In genomic region chr7:6415442-6415787, GRCm38 (mm10) we compare ENCODE assay signal across 17 mouse cellular contexts. TPM values are rescaled to one million over a fixed set of nuclear protein-coding genes. Genes with fewer than 3 reads are reported as not detected.
DNase-seq lines count a peak whose midpoint lies in the region; ATAC-seq and TF ChIP-seq lines count a peak whose summit lies in the region.
"Had no signal": no experiment of that assay in that cellular context is flagged by ENCODE, and none has a peak within 500 bp of the region (broad histone marks: within the 10 kb centered on the region; RNA-seq: fewer than 3 reads in every experiment).

No protein-coding gene starts in this region.

- peak; percentile 23; the same call in 1 of the 2 replicates for ATAC-seq in forebrain, embryonic 12.5 days (ENCODE audit: low FRiP score)
- no peak; the same call in none of the 2 replicates for ATAC-seq in hindbrain, embryonic 14.5 days (ENCODE audit: low FRiP score)
- ATAC-seq in midbrain, embryonic 16.5 days: peak; percentile 56
- ATAC-seq in lung, postnatal 0 days: no peak
- ATAC-seq: activated CD4-positive, CD25-positive, alpha-beta regulatory T cell, adult 4 months had no signal

- H3K27ac ChIP-seq in embryonic facial prominence, embryonic 10.5 days (replicated peaks): no peak overlapping the region
- H3K27ac ChIP-seq in forebrain, embryonic 12.5 days: no peak overlapping the region
- H3K27ac ChIP-seq in hindbrain, embryonic 14.5 days: no peak overlapping the region
- 0 out of 2 replicates have a peak overlapping the region, but pooled peaks have one; percentile 37 for H3K27ac ChIP-seq in midbrain, embryonic 16.5 days (ENCODE audit: low read length)
- H3K27ac ChIP-seq in lung, postnatal 0 days (ENCODE audit: low read length): no peak overlapping the region
- H3K27ac ChIP-seq: heart, embryonic 10.5 days; limb, embryonic 10.5 days; liver, embryonic 15.5 days; stomach, embryonic 15.5 days had no signal

- H3K4me2 ChIP-seq in forebrain, embryonic 12.5 days: peak overlapping the region; percentile 51
- H3K4me2 ChIP-seq in hindbrain, embryonic 14.5 days (replicated peaks): peak overlapping the region; percentile 56
- H3K4me2 ChIP-seq in midbrain, embryonic 16.5 days (ENCODE audit: low read length): peak overlapping the region; percentile 63
- no peak overlapping the region for H3K4me2 ChIP-seq in lung, postnatal 0 days (replicated peaks; ENCODE audit: low read depth, low read length)
- H3K4me2 ChIP-seq: liver, embryonic 15.5 days; stomach, embryonic 15.5 days had no signal

- no peaks in the 10 kb centered on the region for H3K36me3 ChIP-seq in embryonic facial prominence, embryonic 10.5 days (replicated peaks)
- H3K36me3 ChIP-seq in forebrain, embryonic 12.5 days (replicated peaks): no peaks in the 10 kb centered on the region
- H3K36me3 ChIP-seq in hindbrain, embryonic 14.5 days (replicated peaks; ENCODE audit: control insufficient read depth, insufficient read depth): no peaks in the 10 kb centered on the region
- H3K36me3 ChIP-seq in midbrain, embryonic 16.5 days (ENCODE audit: control insufficient read depth, insufficient read depth, low read length): no peaks in the 10 kb centered on the region
- no peaks in the 10 kb centered on the region for H3K36me3 ChIP-seq in lung, postnatal 0 days (ENCODE audit: insufficient read depth, low read length)
- H3K36me3 ChIP-seq: heart, embryonic 10.5 days; limb, embryonic 10.5 days; liver, embryonic 15.5 days; stomach, embryonic 15.5 days had no signal

- H3K4me3 ChIP-seq in embryonic facial prominence, embryonic 10.5 days: peak overlapping the region; percentile 28; the same call in 1 of the 2 replicates
- H3K4me3 ChIP-seq in forebrain, embryonic 12.5 days (replicated peaks): peak overlapping the region; percentile 28
- H3K4me3 ChIP-seq in hindbrain, embryonic 14.5 days (replicated peaks; ENCODE audit: low read length): peak overlapping the region; percentile 39
- peak overlapping the region; percentile 47 for H3K4me3 ChIP-seq in midbrain, embryonic 16.5 days (ENCODE audit: low read depth, low read length)
- H3K4me3 ChIP-seq in lung, postnatal 0 days (ENCODE audit: low read depth, low read length): no peak overlapping the region
- H3K4me3 ChIP-seq: heart, embryonic 10.5 days; limb, embryonic 10.5 days; liver, embryonic 15.5 days; stomach, embryonic 15.5 days had no signal

- no peak overlapping the region for H3K9ac ChIP-seq in forebrain, embryonic 12.5 days
- peak overlapping the region; percentile 60 for H3K9ac ChIP-seq in hindbrain, embryonic 14.5 days
- H3K9ac ChIP-seq in midbrain, embryonic 16.5 days (ENCODE audit: low read depth, low read length): peak overlapping the region; percentile 72
- no peak overlapping the region for H3K9ac ChIP-seq in lung, postnatal 0 days (replicated peaks; ENCODE audit: low read depth)
- H3K9ac ChIP-seq: liver, embryonic 15.5 days; stomach, embryonic 15.5 days had no signal

- whole genome bisulfite sequencing in embryonic facial prominence, embryonic 10.5 days: 19% methylated on average over 8 of the region's 8 CpGs
- WGBS in forebrain, embryonic 12.5 days: 16% methylated on average over 8 of the region's 8 CpGs
- WGBS in hindbrain, embryonic 14.5 days: 3% methylated on average over 8 of the region's 8 CpGs
- WGBS in midbrain, embryonic 16.5 days: 9% methylated on average over 8 of the region's 8 CpGs
- WGBS in lung, postnatal 0 days: 14% methylated on average over 8 of the region's 8 CpGs

- TF ChIP-seq EP300 in lung, postnatal 0 days (IDR thresholded peaks at IDR 0.05): no peak

- H3K9me3 ChIP-seq in embryonic facial prominence, embryonic 10.5 days: no peaks in the 10 kb centered on the region
- H3K9me3 ChIP-seq in forebrain, embryonic 12.5 days: no peaks in the 10 kb centered on the region
- H3K9me3 ChIP-seq in hindbrain, embryonic 14.5 days (ENCODE audit: control insufficient read depth, low read length): no peaks in the 10 kb centered on the region
- H3K9me3 ChIP-seq in midbrain, embryonic 16.5 days (replicated peaks; ENCODE audit: control insufficient read depth, low read length, poor library complexity, severe bottlenecking): no peaks in the 10 kb centered on the region
- no peaks in the 10 kb centered on the region for H3K9me3 ChIP-seq in lung, postnatal 0 days (ENCODE audit: low read length)
- H3K9me3 ChIP-seq: heart, embryonic 10.5 days; limb, embryonic 10.5 days; liver, embryonic 15.5 days; stomach, embryonic 15.5 days had no signal

- no peak for TF ChIP-seq CTCF in lung, postnatal 0 days (IDR thresholded peaks at IDR 0.05)

- DNase-seq in embryonic facial prominence, embryonic 10.5 days (ENCODE audit: low spot score): no peak
- DNase-seq in hindbrain, embryonic 14.5 days (ENCODE audit: low spot score): no peak
- DNase-seq in cerebellum, postnatal 36 days: no peak
- no peak for DNase-seq in urinary bladder, postnatal 4 days (ENCODE audit: low spot score in 2 of 2)
- DNase-seq in lung, postnatal 0 days (ENCODE audit: low spot score): no peak
- DNase-seq: heart, postnatal 36 days; lung, postnatal 36 days; thymus, postnatal 36 days had no signal

- no peaks in the 10 kb centered on the region for H3K4me1 ChIP-seq in embryonic facial prominence, embryonic 10.5 days
- H3K4me1 ChIP-seq in forebrain, embryonic 12.5 days: peaks cover 5% of the 10 kb centered on the region; the same call in 1 of the 2 replicates
- H3K4me1 ChIP-seq in hindbrain, embryonic 14.5 days (replicated peaks; ENCODE audit: control insufficient read depth, insufficient read depth, low read length): no peaks in the 10 kb centered on the region
- H3K4me1 ChIP-seq in midbrain, embryonic 16.5 days (ENCODE audit: control insufficient read depth, insufficient read depth, low read length): 0 out of 2 replicates have a peak, but pooled peaks cover 3% of the 10 kb centered on the region
- no peaks in the 10 kb centered on the region for H3K4me1 ChIP-seq in lung, postnatal 0 days (ENCODE audit: insufficient read depth, low read depth, low read length)
- H3K4me1 ChIP-seq: heart, embryonic 10.5 days; limb, embryonic 10.5 days; liver, embryonic 15.5 days; stomach, embryonic 15.5 days had no signal

- H3K27me3 ChIP-seq in embryonic facial prominence, embryonic 10.5 days (replicated peaks; ENCODE audit: low read depth, poor library complexity, severe bottlenecking): no peaks in the 10 kb centered on the region
- H3K27me3 ChIP-seq in forebrain, embryonic 12.5 days: no peaks in the 10 kb centered on the region; the same call in 1 of the 2 replicates
- no peaks in the 10 kb centered on the region; the same call in 1 of the 2 replicates for H3K27me3 ChIP-seq in hindbrain, embryonic 14.5 days (ENCODE audit: control insufficient read depth, insufficient read depth, low read length)
- H3K27me3 ChIP-seq in midbrain, embryonic 16.5 days (ENCODE audit: control insufficient read depth, insufficient read depth, low read depth, low read length): no peaks in the 10 kb centered on the region
- no peaks in the 10 kb centered on the region for H3K27me3 ChIP-seq in lung, postnatal 0 days (replicated peaks; ENCODE audit: insufficient read depth, low read length)
- H3K27me3 ChIP-seq: liver, embryonic 15.5 days had no signal

RNA-seq across cellular contexts. Expression of gene Gm20715, which starts 5.3 kb away (rescaled TPM):
- not detected in 2 replicates for polyA plus RNA-seq in embryonic facial prominence, embryonic 10.5 days (2016; fragmentation: Nextera tagmentation; extraction: Ambion mirVana)
- not detected in 2 replicates for polyA plus RNA-seq in forebrain, embryonic 12.5 days (2016; fragmentation: Nextera tagmentation; extraction: Ambion mirVana)
- polyA plus RNA-seq in hindbrain, embryonic 14.5 days (2014; fragmentation: Nextera tagmentation; extraction: Ambion mirVana): not detected in 2 replicates
- 0.05 TPM in 1 of 2 replicates, not detected in the other for polyA plus RNA-seq in midbrain, embryonic 16.5 days (2015; fragmentation: Nextera tagmentation; extraction: Ambion mirVana)
- not detected in 2 replicates for polyA plus RNA-seq in lung, postnatal 0 days (2015; fragmentation: Nextera tagmentation; extraction: Ambion mirVana)
- polyA plus RNA-seq: activated CD4-positive, CD25-positive, alpha-beta regulatory T cell, adult 4 months; heart, embryonic 10.5 days; kidney, embryonic 14.5 days; liver, embryonic 15.5 days; small intestine, adult 2 months; stomach, embryonic 15.5 days had no signal

RNA-seq across cellular contexts. Expression of gene Smim17, which starts 16.9 kb away (rescaled TPM):
- 0.40 and 0.42 TPM in 2 replicates for polyA plus RNA-seq in embryonic facial prominence, embryonic 10.5 days (2016; fragmentation: Nextera tagmentation; extraction: Ambion mirVana)
- 0.82 and 1.6 TPM in 2 replicates for polyA plus RNA-seq in forebrain, embryonic 12.5 days (2016; fragmentation: Nextera tagmentation; extraction: Ambion mirVana)
- polyA plus RNA-seq in hindbrain, embryonic 14.5 days (2014; fragmentation: Nextera tagmentation; extraction: Ambion mirVana): 8.2 and 8.3 TPM in 2 replicates
- polyA plus RNA-seq in midbrain, embryonic 16.5 days (2015; fragmentation: Nextera tagmentation; extraction: Ambion mirVana): 5.8 and 7.7 TPM in 2 replicates
- not detected in 2 replicates for polyA plus RNA-seq in lung, postnatal 0 days (2015; fragmentation: Nextera tagmentation; extraction: Ambion mirVana)
- polyA plus RNA-seq: activated CD4-positive, CD25-positive, alpha-beta regulatory T cell, adult 4 months; kidney, embryonic 14.5 days; liver, embryonic 15.5 days; small intestine, adult 2 months had no signal

RNA-seq across cellular contexts. Expression of gene Olfr1344, which starts 23.1 kb away (rescaled TPM):
- polyA plus RNA-seq in embryonic facial prominence, embryonic 10.5 days (2016; fragmentation: Nextera tagmentation; extraction: Ambion mirVana): not detected in 2 replicates
- polyA plus RNA-seq in forebrain, embryonic 12.5 days (2016; fragmentation: Nextera tagmentation; extraction: Ambion mirVana): 0.11 TPM in 1 of 2 replicates, not detected in the other
- 0.29 and 0.91 TPM in 2 replicates for polyA plus RNA-seq in hindbrain, embryonic 14.5 days (2014; fragmentation: Nextera tagmentation; extraction: Ambion mirVana)
- 0.33 and 0.42 TPM in 2 replicates for polyA plus RNA-seq in midbrain, embryonic 16.5 days (2015; fragmentation: Nextera tagmentation; extraction: Ambion mirVana)
- not detected in 2 replicates for polyA plus RNA-seq in lung, postnatal 0 days (2015; fragmentation: Nextera tagmentation; extraction: Ambion mirVana)
- polyA plus RNA-seq: activated CD4-positive, CD25-positive, alpha-beta regulatory T cell, adult 4 months; heart, embryonic 10.5 days; kidney, embryonic 14.5 days; limb, embryonic 10.5 days; liver, embryonic 15.5 days; small intestine, adult 2 months; stomach, embryonic 15.5 days had no signal

RNA-seq across cellular contexts. Expression of gene Zfp28, which starts 32.3 kb away (rescaled TPM):
- 9.5 and 10.8 TPM in 2 replicates for polyA plus RNA-seq in embryonic facial prominence, embryonic 10.5 days (2016; fragmentation: Nextera tagmentation; extraction: Ambion mirVana)
- polyA plus RNA-seq in forebrain, embryonic 12.5 days (2016; fragmentation: Nextera tagmentation; extraction: Ambion mirVana): 15.2 and 15.8 TPM in 2 replicates
- polyA plus RNA-seq in hindbrain, embryonic 14.5 days (2014; fragmentation: Nextera tagmentation; extraction: Ambion mirVana): 15.2 and 16.0 TPM in 2 replicates
- 13.1 and 17.2 TPM in 2 replicates for polyA plus RNA-seq in midbrain, embryonic 16.5 days (2015; fragmentation: Nextera tagmentation; extraction: Ambion mirVana)
- polyA plus RNA-seq in lung, postnatal 0 days (2015; fragmentation: Nextera tagmentation; extraction: Ambion mirVana): 5.0 and 5.3 TPM in 2 replicates

RNA-seq across cellular contexts. Expression of gene Olfr1336, which starts 40.6 kb away (rescaled TPM):
- not detected in 2 replicates for polyA plus RNA-seq in embryonic facial prominence, embryonic 10.5 days (2016; fragmentation: Nextera tagmentation; extraction: Ambion mirVana)
- 0.03 TPM in 1 of 2 replicates, not detected in the other for polyA plus RNA-seq in forebrain, embryonic 12.5 days (2016; fragmentation: Nextera tagmentation; extraction: Ambion mirVana)
- not detected in 2 replicates for polyA plus RNA-seq in hindbrain, embryonic 14.5 days (2014; fragmentation: Nextera tagmentation; extraction: Ambion mirVana)
- polyA plus RNA-seq in midbrain, embryonic 16.5 days (2015; fragmentation: Nextera tagmentation; extraction: Ambion mirVana): not detected in 2 replicates
- polyA plus RNA-seq in lung, postnatal 0 days (2015; fragmentation: Nextera tagmentation; extraction: Ambion mirVana): not detected in 2 replicates
- polyA plus RNA-seq: heart, embryonic 10.5 days; kidney, embryonic 14.5 days; limb, embryonic 10.5 days; liver, embryonic 15.5 days; small intestine, adult 2 months; stomach, embryonic 15.5 days had no signal

Comparison
In these comparisons a context has a peak if more than half of its experiments do, and no peak if none do; other contexts are left out.
1. ATAC-seq: peak in forebrain, embryonic 12.5 days (single experiment) and midbrain, embryonic 16.5 days (single experiment); none in hindbrain, embryonic 14.5 days (single experiment) and lung, postnatal 0 days (single experiment).
2. H3K9ac ChIP-seq: peak in hindbrain, embryonic 14.5 days (single experiment) and midbrain, embryonic 16.5 days (single experiment); none in forebrain, embryonic 12.5 days (single experiment) and lung, postnatal 0 days (single experiment).